Mouse (Mus musculus) MN1 (cell line): ENCODE data around the gene Sele.
"Not testable (repeated sequence)": the region's sequence is repeated elsewhere in the genome, so short reads cannot be mapped to it uniquely, and the experiment has no call there.

Experiments
- DNase-seq: peaks from one replicate; pipeline ENCODE4 v3.0.0-alpha.2; 2016; ENCODE audit warnings: low spot score

The Sele gene

GRCm38 (mm10) chr1:164047934-164048333 lies at the start of gene Sele:
Sele (plus strand) TSS chr1:164048234.
- no peak for DNase-seq

GRCm38 (mm10) chr1:164001831-164002452 lies 46.1 kb upstream of the Sele start:
- no peak for DNase-seq

- DNase-seq = no peak
These were observed 43.7 kb upstream of the Sele start for GRCm38 (mm10) chr1:164004311-164004710.

GRCm38 (mm10) chr1:164009235-164009634 lies 38.8 kb upstream of the Sele start:
- DNase-seq = no peak

- no peak for DNase-seq
These were observed 33.4 kb upstream of the Sele start for GRCm38 (mm10) chr1:164014616-164015015.

- no peak for DNase-seq
These were observed 29.7 kb upstream of the Sele start for GRCm38 (mm10) chr1:164018221-164018896.

GRCm38 (mm10) chr1:164019789-164020188 lies 28.2 kb upstream of the Sele start:
- no peak for DNase-seq

GRCm38 (mm10) chr1:164020746-164021145 lies 27.3 kb upstream of the Sele start:
- not testable (repeated sequence) for DNase-seq

GRCm38 (mm10) chr1:164022106-164022505 lies 25.9 kb upstream of the Sele start:
- not testable (repeated sequence) for DNase-seq

GRCm38 (mm10) chr1:164025685-164026084 lies 22.3 kb upstream of the Sele start:
- DNase-seq = no peak

GRCm38 (mm10) chr1:164027416-164027815 lies 20.6 kb upstream of the Sele start:
- no peak for DNase-seq

GRCm38 (mm10) chr1:164040385-164041135 lies 7.5 kb upstream of the Sele start:
- no peak for DNase-seq

GRCm38 (mm10) chr1:164043549-164043948 lies 4.5 kb upstream of the Sele start:
- DNase-seq = no peak

- no peak for DNase-seq
These were observed 5.5 kb downstream of the Sele start for GRCm38 (mm10) chr1:164053561-164053960.

- DNase-seq = no peak
These were observed 6.8 kb downstream of the Sele start for GRCm38 (mm10) chr1:164054800-164055199.

GRCm38 (mm10) chr1:164060071-164060470 lies 12.0 kb downstream of the Sele start:
- DNase-seq = no peak

- no peak for DNase-seq
These were observed 13.2 kb downstream of the Sele start for GRCm38 (mm10) chr1:164061278-164061677.

GRCm38 (mm10) chr1:164061925-164062324 lies 13.9 kb downstream of the Sele start, which contains the start of gene Sell:
Sell (plus strand) TSS chr1:164061982.
- DNase-seq = no peak

- DNase-seq = no peak
These were observed 14.8 kb downstream of the Sele start for GRCm38 (mm10) chr1:164062856-164063255.

GRCm38 (mm10) chr1:164063745-164064144 lies 15.7 kb downstream of the Sele start:
- DNase-seq = no peak

GRCm38 (mm10) chr1:164069261-164069660 lies 21.2 kb downstream of the Sele start:
- DNase-seq = no peak

GRCm38 (mm10) chr1:164070461-164070860 lies 22.4 kb downstream of the Sele start:
- no peak for DNase-seq

- DNase-seq = no peak
These were observed 23.1 kb downstream of the Sele start for GRCm38 (mm10) chr1:164071111-164071510.
